Comparison of ENCODE assay signal across 10 mouse cellular contexts in genomic region chr5:142880806-142881516, GRCm38 (mm10). TPM values are rescaled to one million over a fixed set of nuclear protein-coding genes. Genes with fewer than 3 reads are reported as not detected.
DNase-seq lines count a peak whose midpoint lies in the region; ATAC-seq lines count a peak whose summit lies in the region.
"Had no signal": no experiment of that assay in that cellular context is flagged by ENCODE, and none has a peak within 500 bp of the region (broad histone marks: within the 10 kb centered on the region; RNA-seq: fewer than 3 reads in every experiment).

No protein-coding gene starts in this region.

- H3K9ac ChIP-seq in intestine, embryonic 16.5 days (ENCODE audit: low read depth, low read length), result peak overlapping the region; percentile 45
- H3K9ac ChIP-seq: liver, embryonic 14.5 days had no signal

- H3K27ac ChIP-seq in forebrain, embryonic 10.5 days, result peak overlapping the region; percentile 71
- peak overlapping the region; percentile 57 for H3K27ac ChIP-seq in intestine, embryonic 16.5 days (ENCODE audit: low read length)
- H3K27ac ChIP-seq: liver, embryonic 14.5 days had no signal

- H3K36me3 ChIP-seq in forebrain, embryonic 10.5 days (replicated peaks), result peaks cover 88% of the 10 kb centered on the region
- peaks cover 20% of the 10 kb centered on the region for H3K36me3 ChIP-seq in intestine, embryonic 16.5 days (ENCODE audit: control insufficient read depth, insufficient read depth, low read length)

- H3K4me3 ChIP-seq in forebrain, embryonic 10.5 days, result peak overlapping the region; percentile 4; the same call in 1 of the 2 replicates
- no peak overlapping the region for H3K4me3 ChIP-seq in intestine, embryonic 16.5 days (ENCODE audit: low read length)

- ATAC-seq in intestine, embryonic 16.5 days, result 0 out of 2 replicates have a peak, but pooled peaks have one; percentile 19
- ATAC-seq: Patski had no signal

- H3K9me3 ChIP-seq in forebrain, embryonic 10.5 days, result no peaks in the 10 kb centered on the region
- no peaks in the 10 kb centered on the region for H3K9me3 ChIP-seq in intestine, embryonic 16.5 days (ENCODE audit: control insufficient read depth, low read length)

- peak; percentile 62 for DNase-seq in heart, adult 8-10 months (ENCODE audit: low spot score)
- DNase-seq in heart, postnatal 14 days, result no peak
- no peak for DNase-seq in forebrain, embryonic 10.5 days (ENCODE audit: extremely low spot score, low spot score)
- peak; percentile 67 to 78 for DNase-seq in lung, postnatal 4 days
- DNase-seq in gastrocnemius, postnatal 14 days, result no peak
- no peak for DNase-seq in layer of hippocampus, adult 9-11 months
- no peak for DNase-seq in layer of hippocampus, postnatal 14 days (ENCODE audit: low spot score in 2 of 2)

- intact Hi-C loops in heart, postnatal 14 days (cut with DNase I), result loop anchor here (2.0 kb wide), 1 partner anchor 24 kb away; no protein-coding TSS in a partner anchor
- intact Hi-C loops in gastrocnemius, postnatal 14 days (cut with DNase I; ENCODE audit: low total_unique reads), result loop anchor here (2.0 kb wide), 1 partner anchor 52 kb away; no protein-coding TSS in a partner anchor

- whole genome bisulfite sequencing in forebrain, embryonic 10.5 days, result 45% methylated on average over 13 of the region's 13 CpGs
- 32% methylated on average over 13 of the region's 13 CpGs for WGBS in intestine, embryonic 16.5 days

- no peak overlapping the region for H3K4me2 ChIP-seq in intestine, embryonic 16.5 days (ENCODE audit: low read depth, low read length)

- H3K4me1 ChIP-seq in forebrain, embryonic 10.5 days, result peaks cover 35% of the 10 kb centered on the region
- H3K4me1 ChIP-seq in intestine, embryonic 16.5 days (ENCODE audit: control insufficient read depth, insufficient read depth, low read length), result peaks cover 11% of the 10 kb centered on the region; the same call in 1 of the 2 replicates

- no peaks in the 10 kb centered on the region for H3K27me3 ChIP-seq in forebrain, embryonic 10.5 days (ENCODE audit: poor library complexity, severe bottlenecking)
- H3K27me3 ChIP-seq in intestine, embryonic 16.5 days (replicated peaks; ENCODE audit: control insufficient read depth, insufficient read depth, low read length), result no peaks in the 10 kb centered on the region
- H3K27me3 ChIP-seq: Patski had no signal

RNA-seq across cellular contexts. Expression of gene Fbxl18, which starts 14.3 kb away (rescaled TPM):
- 1 to 10 TPM; 3.7 to 5.2 (median 4.7) TPM for total RNA-seq in heart, adult 8-10 months (2022)
- 1 to 10 TPM; 7.1 to 7.7 TPM for total RNA-seq in heart, postnatal 14 days (2021)
- 24.2 and 25.1 TPM in 2 replicates for polyA plus RNA-seq in forebrain, embryonic 10.5 days (2016; fragmentation: Nextera tagmentation; extraction: Ambion mirVana)
- polyA plus RNA-seq in intestine, embryonic 16.5 days (2015; fragmentation: Nextera tagmentation; extraction: Ambion mirVana), result 7.7 and 10.3 TPM in 2 replicates
- 1 to 10 TPM; 5.8 to 7.1 TPM for total RNA-seq in gastrocnemius, postnatal 14 days (2021)
- total RNA-seq in layer of hippocampus, postnatal 14 days (2021), result 10 to 100 TPM; 43.1 to 46.7 TPM

RNA-seq across cellular contexts. Expression of gene Actb, which starts 25.6 kb away (rescaled TPM):
- total RNA-seq in heart, adult 8-10 months (2022), result 100 to 1,000 TPM; 461 to 845 (median 654) TPM
- total RNA-seq in heart, postnatal 14 days (2021), result 1,000 to 10,000 TPM; 1,025 to 1,358 TPM
- 12,867 and 12,868 TPM in 2 replicates for polyA plus RNA-seq in forebrain, embryonic 10.5 days (2016; fragmentation: Nextera tagmentation; extraction: Ambion mirVana)
- 14,111 and 16,287 TPM in 2 replicates for polyA plus RNA-seq in intestine, embryonic 16.5 days (2015; fragmentation: Nextera tagmentation; extraction: Ambion mirVana)
- 1,000 to 10,000 TPM in 1 of 2 experiments, 100 to 1,000 TPM in 1; 856 to 1,248 TPM for total RNA-seq in gastrocnemius, postnatal 14 days (2021)
- total RNA-seq in layer of hippocampus, postnatal 14 days (2021), result 1,000 to 10,000 TPM; 3,650 to 3,993 TPM

Comparison
In these comparisons a context has a peak if more than half of its experiments do, and no peak if none do; other contexts are left out.
1. DNase-seq: peak in heart, adult 8-10 months (single experiment) and lung, postnatal 4 days (2 of 2); none in heart, postnatal 14 days (0 of 2), forebrain, embryonic 10.5 days (single experiment), gastrocnemius, postnatal 14 days (single experiment), layer of hippocampus, adult 9-11 months (single experiment) and layer of hippocampus, postnatal 14 days (0 of 2).
2. RNA of gene Fbxl18, which starts 14.3 kb away (total RNA-seq): 43.1 to 46.7 TPM in layer of hippocampus, postnatal 14 days; 7.1 to 7.7 TPM in heart, postnatal 14 days, 5.8 to 7.1 TPM in gastrocnemius, postnatal 14 days and 3.7 to 5.2 TPM in heart, adult 8-10 months; every median in the first group is over 4 times any median in the second.